Mouse (Mus musculus) embryonic fibroblast, embryonic 13.5 days (primary cell): ENCODE data around the gene Dsn1.

Experiments
- CTCF ChIP-seq: IDR thresholded peaks from 2 replicates; pipeline ENCODE4 v1.5.1; 2011; ENCODE audit warnings: mild to moderate bottlenecking, control low read depth, low read length, moderate library complexity, borderline replicate concordance; ENCODE audit not compliant: insufficient read depth
- POLR2A ChIP-seq: IDR thresholded peaks from 2 replicates; pipeline ENCODE4 v1.6.1; 2011; ENCODE audit warnings: low read depth, mild to moderate bottlenecking, control low read depth, low read length, moderate library complexity

DNA sequence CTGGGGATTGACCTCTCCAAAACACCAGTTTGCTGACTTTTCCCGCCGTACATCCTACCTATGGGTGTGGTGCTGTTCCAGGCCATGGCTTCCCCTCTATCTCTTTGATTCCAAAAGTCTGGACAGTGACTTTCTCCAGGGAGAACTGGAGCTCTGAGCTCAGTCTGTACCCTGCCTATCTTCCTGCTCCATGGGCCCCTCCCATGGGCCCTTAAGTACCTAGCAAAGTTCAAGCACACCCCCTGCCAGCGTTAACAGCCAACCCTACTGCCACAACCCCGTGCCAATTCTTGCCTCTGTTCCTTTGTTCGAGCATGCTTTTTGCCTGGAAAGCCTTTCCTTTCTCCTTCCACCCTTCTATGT lies 261 bp upstream of the Dsn1 start:
- TF ChIP-seq CTCF = no peak
- TF ChIP-seq POLR2A = no peak
